Mouse (Mus musculus): ENCODE results near the gene Lmo1. TPM values are rescaled to one million over a fixed set of nuclear protein-coding genes. Genes with fewer than 3 reads are reported as not detected.

Lmo1 gene
- polyA plus RNA-seq, 1 experiment: 8.5 TPM

GRCm38 (mm10) chr7:109209804-109210203 is 34.8 kb upstream of the Lmo1 start:
- 73% methylated on average over 2 of the region's 2 CpGs for WGBS
- no peak for DNase-seq
- H3K4me1 ChIP-seq (ENCODE audit: control insufficient read depth, insufficient read depth, low read length): no peaks in the 10 kb centered on the region
- H3K4me3 ChIP-seq (ENCODE audit: insufficient read depth, low read depth, low read length): no peak overlapping the region
- TF ChIP-seq CTCF (conservative IDR thresholded peaks at IDR 0.05; ENCODE audit: insufficient read depth, insufficient read length, low read depth, low read length): no peak
- TF ChIP-seq POLR2A (IDR thresholded peaks at IDR 0.05; ENCODE audit: low read depth, low read length): no peak
- no peak overlapping the region for H3K27ac ChIP-seq (ENCODE audit: insufficient read depth, low read depth, low read length)
- no peaks in the 10 kb centered on the region for H3K27me3 ChIP-seq (replicated peaks; ENCODE audit: control insufficient read depth, insufficient read depth, low read length)
- no peaks in the 10 kb centered on the region for H3K36me3 ChIP-seq (ENCODE audit: control insufficient read depth, insufficient read depth, low read length)

GRCm38 (mm10) chr7:109207811-109208210 is 32.8 kb upstream of the Lmo1 start:
- 88% methylated on average over 4 of the region's 4 CpGs for WGBS
- H3K27ac ChIP-seq (ENCODE audit: insufficient read depth, low read depth, low read length): no peak overlapping the region
- TF ChIP-seq POLR2A (IDR thresholded peaks at IDR 0.05; ENCODE audit: low read depth, low read length) (no peak), CTCF (conservative IDR thresholded peaks at IDR 0.05; ENCODE audit: insufficient read depth, insufficient read length, low read depth, low read length) (no peak)
- no peaks in the 10 kb centered on the region for H3K27me3 ChIP-seq (replicated peaks; ENCODE audit: control insufficient read depth, insufficient read depth, low read length)
- no peak for DNase-seq
- H3K4me3 ChIP-seq (ENCODE audit: insufficient read depth, low read depth, low read length): no peak overlapping the region
- no peaks in the 10 kb centered on the region for H3K36me3 ChIP-seq (ENCODE audit: control insufficient read depth, insufficient read depth, low read length)
- no peaks in the 10 kb centered on the region for H3K4me1 ChIP-seq (ENCODE audit: control insufficient read depth, insufficient read depth, low read length)

DNA sequence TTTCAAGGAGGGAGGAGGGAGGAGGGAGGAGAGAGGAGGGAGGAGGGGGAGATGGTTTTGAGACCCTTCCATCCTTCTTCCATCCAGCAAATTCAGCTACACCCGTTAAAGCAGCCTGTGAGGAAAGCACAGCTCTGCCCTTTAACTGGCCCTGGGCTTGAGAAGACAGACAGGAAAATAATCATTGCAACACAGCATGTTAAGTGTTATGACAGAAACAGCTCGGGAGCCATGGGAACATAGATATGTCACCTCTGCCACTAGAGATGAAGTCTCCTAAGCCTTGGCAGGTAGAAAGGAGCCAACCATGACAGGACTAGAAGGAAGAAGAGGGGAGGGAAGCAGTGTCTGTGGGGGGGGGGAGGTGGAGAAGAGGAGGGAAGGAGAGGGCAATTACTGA is 31.4 kb upstream of the Lmo1 start:
- no peak for DNase-seq
- Histone ChIP-seq H3K4me1 (ENCODE audit: control insufficient read depth, insufficient read depth, low read length) (no peaks in the 10 kb centered on the region), H3K36me3 (ENCODE audit: control insufficient read depth, insufficient read depth, low read length) (no peaks in the 10 kb centered on the region), H3K27ac (ENCODE audit: insufficient read depth, low read depth, low read length) (no peak overlapping the region), H3K4me3 (ENCODE audit: insufficient read depth, low read depth, low read length) (no peak overlapping the region), H3K27me3 (replicated peaks; ENCODE audit: control insufficient read depth, insufficient read depth, low read length) (no peaks in the 10 kb centered on the region)
- 60% methylated on average over 2 of the region's 2 CpGs for WGBS
- TF ChIP-seq POLR2A (IDR thresholded peaks at IDR 0.05; ENCODE audit: low read depth, low read length) (no peak), CTCF (conservative IDR thresholded peaks at IDR 0.05; ENCODE audit: insufficient read depth, insufficient read length, low read depth, low read length) (no peak)

- Histone ChIP-seq H3K27me3 (replicated peaks; ENCODE audit: control insufficient read depth, insufficient read depth, low read length) (no peaks in the 10 kb centered on the region), H3K4me1 (ENCODE audit: control insufficient read depth, insufficient read depth, low read length) (no peaks in the 10 kb centered on the region), H3K36me3 (ENCODE audit: control insufficient read depth, insufficient read depth, low read length) (no peaks in the 10 kb centered on the region), H3K4me3 (ENCODE audit: insufficient read depth, low read depth, low read length) (no peak overlapping the region), H3K27ac (ENCODE audit: insufficient read depth, low read depth, low read length) (no peak overlapping the region)
- no peak for DNase-seq
- TF ChIP-seq POLR2A (IDR thresholded peaks at IDR 0.05; ENCODE audit: low read depth, low read length) (no peak), CTCF (conservative IDR thresholded peaks at IDR 0.05; ENCODE audit: insufficient read depth, insufficient read length, low read depth, low read length) (no peak)
- 52% methylated on average over 3 of the region's 3 CpGs for WGBS
Observed at GRCm38 (mm10) chr7:109203140-109203539, 28.1 kb upstream of the Lmo1 start.

DNA sequence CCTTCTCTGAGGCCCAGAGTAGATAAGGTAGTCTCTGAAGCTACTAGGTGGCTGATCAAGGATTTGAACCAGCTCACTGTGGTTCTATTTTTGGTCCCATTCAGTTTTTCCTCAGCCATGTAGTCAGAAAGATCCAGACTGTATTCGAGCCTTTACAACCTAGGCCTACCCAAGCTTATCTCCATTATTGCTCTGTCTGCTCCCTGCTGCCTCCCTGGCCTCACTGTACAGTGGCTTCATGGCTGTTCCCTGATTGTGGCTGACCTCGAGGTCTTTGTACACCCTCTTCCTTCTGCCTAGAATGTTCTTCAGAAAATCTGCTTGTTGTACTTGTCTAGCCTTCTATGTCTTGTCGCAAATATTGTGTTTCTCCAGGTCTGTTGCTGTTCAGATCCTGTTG is 25.6 kb upstream of the Lmo1 start:
- Histone ChIP-seq H3K4me1 (ENCODE audit: control insufficient read depth, insufficient read depth, low read length) (no peaks in the 10 kb centered on the region), H3K36me3 (ENCODE audit: control insufficient read depth, insufficient read depth, low read length) (no peaks in the 10 kb centered on the region), H3K4me3 (ENCODE audit: insufficient read depth, low read depth, low read length) (no peak overlapping the region), H3K27ac (ENCODE audit: insufficient read depth, low read depth, low read length) (no peak overlapping the region), H3K27me3 (replicated peaks; ENCODE audit: control insufficient read depth, insufficient read depth, low read length) (no peaks in the 10 kb centered on the region)
- WGBS: 81% methylated on average over 3 of the region's 3 CpGs
- DNase-seq: no peak
- TF ChIP-seq POLR2A (IDR thresholded peaks at IDR 0.05; ENCODE audit: low read depth, low read length): no peak
- no peak for TF ChIP-seq CTCF (conservative IDR thresholded peaks at IDR 0.05; ENCODE audit: insufficient read depth, insufficient read length, low read depth, low read length)

DNA sequence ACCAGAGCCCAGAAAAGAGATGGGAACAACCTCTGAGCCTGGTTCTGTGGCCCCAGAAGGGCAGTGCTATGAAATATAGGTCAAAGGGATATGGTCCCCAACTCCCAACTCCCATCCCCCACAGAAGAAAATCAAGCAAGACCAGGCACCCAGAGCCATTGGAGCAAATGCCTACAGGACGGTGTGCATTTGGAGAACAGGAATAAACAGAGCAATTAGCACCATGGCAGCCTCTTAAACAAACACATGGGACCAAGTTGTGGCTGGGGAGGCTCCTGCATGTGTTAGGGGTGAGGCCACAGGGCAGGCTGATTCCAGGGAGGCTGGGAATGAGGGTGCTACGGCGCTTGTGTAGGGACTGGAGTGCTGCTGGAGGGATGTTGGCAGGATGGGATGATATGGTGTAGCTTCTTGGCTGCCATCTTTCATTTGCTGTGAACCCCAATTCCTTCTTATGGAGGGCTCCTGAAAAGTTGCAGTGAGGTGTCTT is 22.2 kb upstream of the Lmo1 start:
- Histone ChIP-seq H3K4me1 (ENCODE audit: control insufficient read depth, insufficient read depth, low read length) (no peaks in the 10 kb centered on the region), H3K27me3 (replicated peaks; ENCODE audit: control insufficient read depth, insufficient read depth, low read length) (no peaks in the 10 kb centered on the region), H3K36me3 (ENCODE audit: control insufficient read depth, insufficient read depth, low read length) (no peaks in the 10 kb centered on the region), H3K27ac (ENCODE audit: insufficient read depth, low read depth, low read length) (no peak overlapping the region), H3K4me3 (ENCODE audit: insufficient read depth, low read depth, low read length) (no peak overlapping the region)
- DNase-seq: no peak
- WGBS: 57% methylated on average over 3 of the region's 3 CpGs
- no peak for TF ChIP-seq POLR2A (IDR thresholded peaks at IDR 0.05; ENCODE audit: low read depth, low read length)
- TF ChIP-seq CTCF (conservative IDR thresholded peaks at IDR 0.05; ENCODE audit: insufficient read depth, insufficient read length, low read depth, low read length): no peak

GRCm38 (mm10) chr7:109196399-109197082 is 21.5 kb upstream of the Lmo1 start:
- DNase-seq: no peak
- Histone ChIP-seq H3K27ac (ENCODE audit: insufficient read depth, low read depth, low read length) (no peak overlapping the region), H3K27me3 (replicated peaks; ENCODE audit: control insufficient read depth, insufficient read depth, low read length) (no peaks in the 10 kb centered on the region), H3K4me3 (ENCODE audit: insufficient read depth, low read depth, low read length) (no peak overlapping the region), H3K36me3 (ENCODE audit: control insufficient read depth, insufficient read depth, low read length) (no peaks in the 10 kb centered on the region), H3K4me1 (ENCODE audit: control insufficient read depth, insufficient read depth, low read length) (no peaks in the 10 kb centered on the region)
- 28% methylated on average over 11 of the region's 11 CpGs for WGBS
- no peak for TF ChIP-seq POLR2A (IDR thresholded peaks at IDR 0.05; ENCODE audit: low read depth, low read length)
- TF ChIP-seq CTCF (conservative IDR thresholded peaks at IDR 0.05; ENCODE audit: insufficient read depth, insufficient read length, low read depth, low read length): no peak

All from kidney, adult 2 months (tissue).